Mouse (Mus musculus) megakaryocyte-erythroid progenitor cell, adult 5 weeks (primary cell): ENCODE results near the gene Stmn3. TPM values are rescaled to one million over a fixed set of nuclear protein-coding genes. Genes with fewer than 3 reads are reported as not detected.

Source experiments
- polyA plus RNA-seq: library from polyadenylated mRNA; stranded (reverse); fragments of >175 nt; gene quantifications from 2 replicates; pipeline ENCODE4 v1.2.3, GENCODE M21; 2012

Gene Stmn3
- not detected in 2 replicates for polyA plus RNA-seq

DNA sequence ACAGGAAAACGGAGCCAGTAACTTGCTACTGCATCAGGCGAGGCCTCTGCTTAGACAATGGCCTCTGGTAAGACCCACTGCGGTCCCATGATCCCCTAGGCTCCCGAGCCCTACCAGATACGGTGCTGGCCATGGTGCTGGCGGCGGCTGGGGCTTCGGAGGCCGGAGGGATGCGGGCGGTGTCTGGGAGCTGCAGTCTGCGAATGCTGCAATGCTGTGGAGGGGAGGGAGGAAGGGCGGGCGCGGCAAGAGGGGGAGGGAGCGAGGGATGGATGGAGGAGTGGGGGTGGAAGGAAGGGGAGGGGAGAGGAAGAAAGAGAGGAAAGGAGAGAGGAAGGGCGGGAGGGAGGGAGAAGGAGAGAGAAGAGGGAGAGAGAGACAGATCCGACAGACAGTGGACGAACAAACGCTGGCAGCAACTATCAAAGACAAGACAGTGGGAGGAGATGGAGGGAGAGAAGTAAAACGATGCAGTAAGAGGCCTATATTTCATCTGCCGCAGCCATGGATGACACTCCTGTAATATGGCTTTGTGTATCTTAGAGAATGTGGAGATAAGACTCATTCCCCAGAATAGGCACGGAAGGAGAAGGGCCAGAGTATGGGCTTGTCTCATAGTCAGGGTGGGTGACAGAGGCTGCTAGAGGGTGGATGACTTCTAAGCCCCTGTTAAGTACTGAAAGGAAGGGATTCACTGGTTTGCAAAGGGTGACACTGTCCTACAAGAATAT is at the start of gene Stmn3:
Gene Stmn3, minus strand, starts transcription at position 421 of the 731 bp plus-strand sequence.

DNA sequence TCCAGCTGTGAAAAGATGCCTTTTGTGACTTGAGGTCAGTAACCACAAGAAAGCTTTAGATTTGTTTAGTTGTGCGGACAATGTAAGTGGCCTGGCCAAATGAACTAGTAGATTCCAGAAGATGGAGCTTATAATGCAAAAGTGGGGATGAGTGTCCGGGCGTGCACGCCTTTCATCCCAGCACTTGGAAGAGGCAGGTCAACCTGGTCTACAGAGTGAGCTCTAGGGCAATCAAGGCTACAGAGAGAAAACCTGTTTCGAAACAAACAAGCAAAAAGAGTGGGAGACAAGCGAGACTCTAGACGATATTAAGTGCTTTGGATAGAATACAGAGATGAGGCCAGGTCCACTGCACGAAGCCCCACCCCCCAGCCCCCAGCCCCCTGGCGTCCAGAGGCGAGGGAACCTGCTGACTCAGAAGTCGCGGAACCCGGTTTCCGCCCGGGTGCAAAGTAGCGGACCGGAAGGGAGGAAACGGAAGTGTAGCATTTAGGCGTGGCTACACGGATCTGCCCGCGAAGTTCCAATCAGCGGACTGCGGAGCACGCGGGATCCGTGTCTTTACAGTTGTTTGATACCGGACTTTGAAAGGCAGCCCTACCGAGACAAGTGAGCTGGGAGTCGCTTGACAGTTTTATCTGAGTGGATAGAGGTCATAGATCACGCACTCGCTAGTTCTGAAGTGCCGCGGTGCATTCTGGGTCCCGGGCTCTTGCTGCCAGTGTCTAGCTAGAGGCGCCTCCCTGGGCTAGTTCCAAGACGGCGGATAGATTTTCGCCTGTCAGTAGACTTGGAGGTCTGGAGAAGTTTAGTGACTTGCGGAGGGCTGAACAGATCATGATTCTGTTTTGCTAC is 5.2 kb upstream of the Stmn3 start, which contains the start of gene Rtel1:
Gene Rtel1, plus strand, starts transcription at position 492 of the 855 bp plus-strand sequence.

DNA sequence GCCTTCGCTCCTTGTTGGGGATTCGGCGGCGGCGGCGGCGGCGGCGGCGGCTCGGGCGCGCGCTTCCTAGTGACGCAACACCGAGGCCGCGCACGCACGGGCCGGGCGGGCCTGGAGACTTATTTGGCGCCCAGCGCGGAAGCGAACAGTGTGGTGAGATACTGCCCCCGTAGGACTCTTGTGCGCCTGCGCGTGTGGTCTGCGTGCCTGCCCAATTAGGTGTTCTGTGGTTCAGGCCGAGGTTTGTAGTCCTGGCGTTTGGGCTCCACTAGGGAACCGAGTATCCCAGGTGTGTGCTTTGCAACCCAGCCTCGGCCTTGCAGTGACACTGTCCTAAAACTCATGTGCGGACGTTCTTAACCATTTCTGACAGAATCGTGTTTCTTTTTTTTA is 26.3 kb downstream of the Stmn3 start, which contains the start of gene Gmeb2:
Gene Gmeb2, minus strand, starts transcription at position 78 of the 393 bp plus-strand sequence.

Other genes with a start within 250 kb of the Stmn3 start
- gene Kcnq2, start 179.2 kb downstream of the Stmn3 start, polyA plus RNA-seq: 0.02 TPM in 1 of 2 replicates, not detected in the other
- not detected in 2 replicates for gene Eef1a2, start 157.5 kb downstream of the Stmn3 start, polyA plus RNA-seq
- gene Ppdpf, start 127.3 kb downstream of the Stmn3 start, polyA plus RNA-seq: 186 and 195 TPM in 2 replicates
- gene Ptk6, start 111.7 kb downstream of the Stmn3 start, polyA plus RNA-seq: not detected in 2 replicates
- 0.09 TPM in 1 of 2 replicates, not detected in the other for gene Srms, start 101.3 kb downstream of the Stmn3 start, polyA plus RNA-seq
- gene Fndc11, start 94.5 kb downstream of the Stmn3 start, polyA plus RNA-seq: 0.21 TPM in 1 of 2 replicates, not detected in the other
- gene Helz2, start 72.5 kb downstream of the Stmn3 start, polyA plus RNA-seq: 8.9 and 9.5 TPM in 2 replicates
- 10.7 and 12.8 TPM in 2 replicates for gene Gmeb2, start 26.5 kb downstream of the Stmn3 start, polyA plus RNA-seq
- 18.5 and 21.3 TPM in 2 replicates for gene Rtel1, start 5.2 kb upstream of the Stmn3 start, polyA plus RNA-seq
- 32.0 and 40.5 TPM in 2 replicates for gene Zgpat, start 50.4 kb upstream of the Stmn3 start, polyA plus RNA-seq
- 16.0 and 20.7 TPM in 2 replicates for gene Arfrp1, start 50.9 kb upstream of the Stmn3 start, polyA plus RNA-seq
- gene Lime1, start 65.6 kb upstream of the Stmn3 start, polyA plus RNA-seq: 48.6 and 51.5 TPM in 2 replicates
- gene Zbtb46, start 144.9 kb upstream of the Stmn3 start, polyA plus RNA-seq: 1.3 and 2.0 TPM in 2 replicates
- gene Abhd16b, start 178.7 kb upstream of the Stmn3 start, polyA plus RNA-seq: 0.03 and 0.05 TPM in 2 replicates
- gene Tpd52l2, start 182.6 kb upstream of the Stmn3 start, polyA plus RNA-seq: 51.1 and 51.3 TPM in 2 replicates
- 27.2 and 29.7 TPM in 2 replicates for gene Dnajc5, start 206.0 kb upstream of the Stmn3 start, polyA plus RNA-seq